Mouse (Mus musculus) E14TG2a.4 (cell line): ENCODE results near the gene Dis3l2.

Experiments used
- H3K27me3 ChIP-seq: 2 replicates; pipeline ENCODE4 v1.6.1; 2014; ENCODE audit warnings: low read length, control low read depth; ENCODE audit not compliant: insufficient read depth
- H3K36me3 ChIP-seq: 2 replicates; pipeline ENCODE4 v1.6.1; 2014; ENCODE audit warnings: low read length, control low read depth; ENCODE audit not compliant: insufficient read depth
- H3K4me1 ChIP-seq: replicated peaks from 2 replicates; pipeline ENCODE4 v1.6.1; 2014; ENCODE audit warnings: low read depth, low read length, control low read depth
- H3K4me3 ChIP-seq: replicated peaks from 2 replicates; pipeline ENCODE4 v1.5.1; 2014; ENCODE audit warnings: mild to moderate bottlenecking, low read length
- H3K9me3 ChIP-seq: 2 replicates; pipeline ENCODE4 v1.6.1; 2014; ENCODE audit warnings: low read length, control low read depth
- CTCF ChIP-seq: conservative IDR thresholded peaks from 2 replicates; pipeline ENCODE4 v1.5.1; 2014; ENCODE audit warnings: low read length
- NANOG ChIP-seq: IDR thresholded peaks from 2 replicates; pipeline ENCODE4 v1.6.1; 2014; ENCODE audit warnings: borderline replicate concordance, low read length, mixed read lengths
- POU5F1 ChIP-seq: IDR thresholded peaks from 2 replicates; pipeline ENCODE4 v1.6.1; 2014; ENCODE audit warnings: low read length, borderline replicate concordance

Dis3l2 gene

DNA sequence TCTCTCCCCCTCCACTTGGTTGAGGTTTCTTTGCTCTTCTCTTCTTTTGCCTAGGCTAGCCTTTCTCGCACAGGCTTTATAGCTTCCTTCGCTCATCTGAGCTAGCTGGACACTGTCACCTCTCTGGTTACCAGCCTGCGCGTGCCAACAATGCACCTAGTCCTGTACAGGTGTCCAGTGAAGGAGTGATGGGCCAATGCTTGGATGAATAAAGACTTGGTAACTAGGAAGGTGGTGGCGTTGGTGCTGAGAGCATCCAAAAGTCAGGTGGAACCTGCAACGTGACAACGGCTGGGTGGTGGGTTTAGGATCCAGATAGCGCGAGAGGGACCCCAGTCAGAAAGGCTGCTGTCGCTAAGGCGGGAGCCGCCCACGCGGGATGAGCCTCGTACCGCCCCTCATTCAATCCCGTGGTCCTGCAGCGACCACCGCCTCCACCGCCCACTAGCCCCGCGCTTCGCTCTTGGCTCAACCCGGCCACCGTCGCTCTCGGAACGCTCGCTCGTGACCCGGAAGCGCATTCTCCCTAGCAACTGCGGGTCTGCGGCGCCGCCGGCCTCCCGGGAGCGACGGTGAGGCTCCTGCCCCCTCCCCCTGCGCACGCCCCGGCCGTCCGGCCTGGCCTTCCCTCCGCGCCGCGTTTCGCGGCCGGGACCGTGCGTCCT lies at the start of gene Dis3l2:
Dis3l2 (plus strand) TSS at position 509 of the 665 bp plus-strand sequence.
- peaks cover 21% of the 10 kb centered on the region for H3K4me1 ChIP-seq
- H3K36me3 ChIP-seq = no peaks in the 10 kb centered on the region
- peaks cover 5% of the 10 kb centered on the region for H3K27me3 ChIP-seq
- no peak for TF ChIP-seq POU5F1
- no peak for TF ChIP-seq NANOG
- no peak for TF ChIP-seq CTCF
- no peaks in the 10 kb centered on the region for H3K9me3 ChIP-seq
- H3K4me3 ChIP-seq = peak within 1 kb of the TSS; percentile 93

- Histone ChIP-seq H3K4me3 (no peak overlapping the region), H3K27me3 (peaks cover 14% of the 10 kb centered on the region; the same call in 1 of the 2 replicates), H3K9me3 (no peaks in the 10 kb centered on the region), H3K36me3 (no peaks in the 10 kb centered on the region), H3K4me1 (peaks cover 20% of the 10 kb centered on the region)
- TF ChIP-seq NANOG (no peak), POU5F1 (no peak), CTCF (no peak)
Measured at GRCm38 (mm10) chr1:86657071-86657470, 46.5 kb upstream of the Dis3l2 start.

DNA sequence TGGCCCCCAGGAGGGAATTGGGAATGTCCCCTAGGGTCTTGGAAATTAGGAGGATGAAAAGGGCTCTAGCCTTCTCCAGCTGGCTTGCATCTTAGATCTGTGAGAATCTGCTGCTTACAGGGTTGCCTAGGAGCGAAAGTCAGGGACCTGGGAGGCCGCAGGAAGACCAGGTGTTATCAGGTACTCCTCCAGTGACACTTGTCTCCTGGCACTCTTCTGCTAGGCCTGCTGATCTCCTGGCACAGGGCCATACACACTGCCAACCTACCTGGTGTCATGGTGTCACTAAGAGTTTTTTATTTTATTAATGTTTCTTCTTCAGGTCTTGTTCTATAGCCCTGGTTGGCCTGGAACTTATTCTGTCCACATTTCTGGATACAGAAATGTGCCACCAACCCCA lies 38.5 kb upstream of the Dis3l2 start:
- peaks cover 11% of the 10 kb centered on the region for H3K4me1 ChIP-seq
- no peaks in the 10 kb centered on the region for H3K9me3 ChIP-seq
- TF ChIP-seq POU5F1 (no peak), CTCF (no peak), NANOG (no peak)
- H3K4me3 ChIP-seq = no peak overlapping the region
- H3K36me3 ChIP-seq = no peaks in the 10 kb centered on the region
- H3K27me3 ChIP-seq = peaks cover 62% of the 10 kb centered on the region

DNA sequence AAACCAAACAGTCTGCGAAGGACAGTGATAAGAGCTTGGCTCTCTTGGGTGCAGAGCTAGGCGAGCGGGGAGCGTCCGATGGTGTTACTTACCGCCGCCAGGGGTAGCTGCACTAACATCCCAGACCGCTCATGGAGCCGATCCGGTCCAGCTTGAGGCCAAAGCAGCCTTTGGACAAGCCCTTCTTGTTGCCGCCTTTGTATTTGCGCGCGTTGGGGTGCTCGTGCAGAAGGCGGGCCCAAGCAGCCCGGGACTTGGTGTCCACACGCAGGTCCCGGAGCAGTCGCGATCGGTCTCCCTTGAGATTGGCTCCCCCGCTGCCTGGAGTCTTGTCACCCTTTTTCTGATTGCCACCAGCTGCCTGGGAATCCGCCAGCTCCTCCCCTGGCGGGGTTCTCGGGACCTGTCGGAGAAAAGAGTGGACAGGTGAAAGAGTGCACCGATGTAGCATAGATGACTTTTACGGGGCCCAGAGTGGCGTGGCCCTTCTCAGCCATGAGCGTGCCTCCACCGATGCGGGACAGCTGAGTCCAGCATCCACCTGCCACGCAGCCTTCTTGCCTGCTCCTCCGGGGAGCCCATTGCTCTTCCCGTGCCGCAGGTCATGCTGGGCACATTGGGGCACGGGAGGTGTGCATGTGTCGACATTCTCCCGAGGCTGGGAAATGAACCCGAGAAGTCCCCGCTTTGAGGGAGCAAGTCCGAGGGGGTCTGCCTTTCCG lies 33.9 kb upstream of the Dis3l2 start:
- no peaks in the 10 kb centered on the region for H3K9me3 ChIP-seq

DNA sequence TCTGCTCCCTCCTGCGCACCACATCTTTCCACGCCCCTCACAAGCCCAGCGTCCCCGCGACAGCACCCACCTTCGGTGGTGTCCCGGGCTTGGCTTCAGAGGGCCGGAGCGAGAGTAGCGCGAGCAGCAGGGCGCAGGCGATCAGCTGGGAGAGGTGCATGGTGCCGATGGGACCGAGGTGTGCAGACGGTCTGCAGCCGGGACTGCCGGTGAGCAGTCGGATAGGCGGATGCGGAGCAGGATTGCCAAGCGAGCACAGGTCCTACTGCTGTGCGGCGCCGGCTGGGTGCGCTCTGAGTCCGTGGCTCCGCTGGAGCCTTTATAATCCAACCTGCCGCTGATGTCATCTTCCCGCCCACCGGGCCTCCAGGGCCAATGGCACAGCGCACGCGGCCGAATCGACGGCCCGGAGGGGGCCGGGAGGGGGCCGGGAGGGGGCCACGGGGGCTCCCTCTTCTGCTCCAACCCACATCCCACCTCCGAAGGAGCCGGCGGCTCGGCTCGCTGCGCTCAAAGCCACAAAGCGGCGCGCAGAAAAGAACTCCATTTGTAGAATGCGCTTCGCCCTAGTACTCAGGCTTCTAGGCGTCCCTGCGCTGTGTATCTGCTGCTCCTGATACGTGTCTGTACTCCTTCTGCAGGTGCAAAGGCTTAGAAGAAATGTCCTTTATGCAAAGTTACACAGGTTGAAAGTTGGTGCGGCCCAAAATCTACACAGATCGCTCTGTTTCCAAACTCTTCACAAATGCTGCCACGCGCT lies 33.1 kb upstream of the Dis3l2 start, which contains the start of gene Nppc:
Nppc (minus strand) TSS at position 293 of the 760 bp plus-strand sequence.
- TF ChIP-seq NANOG = no peak
- TF ChIP-seq CTCF = no peak
- no peak for TF ChIP-seq POU5F1
- peaks cover 19% of the 10 kb centered on the region for H3K4me1 ChIP-seq
- no peaks in the 10 kb centered on the region for H3K9me3 ChIP-seq
- no peaks in the 10 kb centered on the region for H3K36me3 ChIP-seq
- H3K4me3 ChIP-seq = peak within 1 kb of the TSS; percentile 85
- peaks cover 87% of the 10 kb centered on the region for H3K27me3 ChIP-seq

More for the DNA sequence above, 33.9 kb upstream of the Dis3l2 start:
- TF ChIP-seq POU5F1 = no peak
- no peak for TF ChIP-seq NANOG
- peak; percentile 56 for TF ChIP-seq CTCF
- H3K27me3 ChIP-seq = peaks cover 88% of the 10 kb centered on the region
- H3K36me3 ChIP-seq = no peaks in the 10 kb centered on the region
- H3K4me3 ChIP-seq = peak overlapping the region; percentile 85
- peaks cover 19% of the 10 kb centered on the region for H3K4me1 ChIP-seq

- TF ChIP-seq NANOG = no peak
- TF ChIP-seq POU5F1 = no peak
- no peak for TF ChIP-seq CTCF
- H3K36me3 ChIP-seq = no peaks in the 10 kb centered on the region
- no peaks in the 10 kb centered on the region for H3K9me3 ChIP-seq
- H3K4me3 ChIP-seq = no peak overlapping the region; the same call in 1 of the 2 replicates
- peaks cover 14% of the 10 kb centered on the region for H3K4me1 ChIP-seq
- H3K27me3 ChIP-seq = peaks cover 76% of the 10 kb centered on the region
Measured at GRCm38 (mm10) chr1:86674385-86674784, 29.2 kb upstream of the Dis3l2 start.

GRCm38 (mm10) chr1:86675126-86675525 lies 28.5 kb upstream of the Dis3l2 start:
- Histone ChIP-seq H3K9me3 (no peaks in the 10 kb centered on the region), H3K27me3 (peaks cover 68% of the 10 kb centered on the region), H3K4me3 (no peak overlapping the region), H3K36me3 (no peaks in the 10 kb centered on the region), H3K4me1 (peaks cover 7% of the 10 kb centered on the region; the same call in 1 of the 2 replicates)
- TF ChIP-seq NANOG (no peak), POU5F1 (no peak), CTCF (no peak)

- no peak for TF ChIP-seq CTCF
- TF ChIP-seq NANOG = no peak
- TF ChIP-seq POU5F1 = no peak
- Histone ChIP-seq H3K4me3 (no peak overlapping the region), H3K9me3 (no peaks in the 10 kb centered on the region), H3K27me3 (peaks cover 45% of the 10 kb centered on the region), H3K36me3 (no peaks in the 10 kb centered on the region), H3K4me1 (0 out of 2 replicates have a peak, but pooled peaks cover 2% of the 10 kb centered on the region)
Measured at GRCm38 (mm10) chr1:86677624-86678023, 26.0 kb upstream of the Dis3l2 start.
